Mouse (Mus musculus): ENCODE measurements around the gene Pdzd4. TPM values are rescaled to one million over a fixed set of nuclear protein-coding genes. Genes with fewer than 3 reads are reported as not detected.

Gene Pdzd4
- polyA plus RNA-seq, 1 experiment, result 0.99 TPM

GRCm38 (mm10) chrX:73787225-73787558 lies 37.6 kb downstream of the Pdzd4 start:
- DNase-seq (ENCODE audit: low read depth, low spot score), result no peak
- 17% methylated on average over 22 of the region's 22 CpGs for WGBS

GRCm38 (mm10) chrX:73786364-73787224 lies 38.2 kb downstream of the Pdzd4 start, which contains the start of the genes Idh3g and Ssr4:
Idh3g (minus strand) TSS chrX:73786897.
Ssr4 (plus strand) TSS chrX:73787028.
- DNase-seq (ENCODE audit: low read depth, low spot score), result peak; percentile 88
- 22% methylated on average over 52 of the region's 52 CpGs for WGBS

GRCm38 (mm10) chrX:73785666-73786065 lies 39.1 kb downstream of the Pdzd4 start:
- DNase-seq (ENCODE audit: low read depth, low spot score), result no peak

GRCm38 (mm10) chrX:73782227-73782626 lies 42.5 kb downstream of the Pdzd4 start:
- 76% methylated on average over 3 of the region's 3 CpGs for WGBS
- no peak for DNase-seq (ENCODE audit: low read depth, low spot score)

- DNase-seq (ENCODE audit: low read depth, low spot score), result no peak
- 70% methylated on average over 10 of the region's 10 CpGs for WGBS
Measured at GRCm38 (mm10) chrX:73774802-73775483, 49.8 kb downstream of the Pdzd4 start.

GRCm38 (mm10) chrX:73774168-73774760 lies 50.5 kb downstream of the Pdzd4 start, which contains the start of gene Srpk3:
Srpk3 (plus strand) TSS chrX:73774405.
- no peak for DNase-seq (ENCODE audit: low read depth, low spot score)
- 22% methylated on average over 9 of the region's 9 CpGs for WGBS

GRCm38 (mm10) chrX:73767267-73767666 lies 57.5 kb downstream of the Pdzd4 start:
- 72% methylated on average over 9 of the region's 9 CpGs for WGBS
- DNase-seq (ENCODE audit: low read depth, low spot score), result no peak

- whole genome bisulfite sequencing, result 20% methylated on average over 1 of the region's 1 CpGs
- no peak for DNase-seq (ENCODE audit: low read depth, low spot score)
Measured at GRCm38 (mm10) chrX:73765311-73765710, 59.5 kb downstream of the Pdzd4 start.

GRCm38 (mm10) chrX:73758611-73759290 lies 66.0 kb downstream of the Pdzd4 start:
- DNase-seq (ENCODE audit: low read depth, low spot score), result no peak
- WGBS, result 85% methylated on average over 13 of the region's 13 CpGs

GRCm38 (mm10) chrX:73756334-73757140 lies 68.2 kb downstream of the Pdzd4 start, which contains the start of gene Plxnb3:
Plxnb3 (plus strand) TSS chrX:73757090.
- no peak for DNase-seq (ENCODE audit: low read depth, low spot score)
- 79% methylated on average over 5 of the region's 5 CpGs for WGBS

GRCm38 (mm10) chrX:73748977-73749376 lies 75.8 kb downstream of the Pdzd4 start:
- 94% methylated on average over 1 of the region's 1 CpGs for WGBS
- no peak for DNase-seq (ENCODE audit: low read depth, low spot score)

GRCm38 (mm10) chrX:73744774-73745481 lies 79.8 kb downstream of the Pdzd4 start:
- 33% methylated on average over 1 of the region's 1 CpGs for WGBS

More at GRCm38 (mm10) chrX:73744774-73745481, 79.8 kb downstream of the Pdzd4 start:
- DNase-seq (ENCODE audit: low read depth, low spot score), result no peak

Other genes with a start within 250 kb of the Pdzd4 start
- 0.20 and 0.49 TPM in 2 replicates for gene Dusp9, start 185.6 kb downstream of the Pdzd4 start, polyA plus RNA-seq (2012; rRNA removed)
- gene Pnck, start 164.9 kb downstream of the Pdzd4 start, polyA plus RNA-seq (2012; rRNA removed), result 10.8 and 14.1 TPM in 2 replicates
- gene Slc6a8, start 151.8 kb downstream of the Pdzd4 start, polyA plus RNA-seq (2012; rRNA removed), result 323 and 534 TPM in 2 replicates
- 96.4 and 97.6 TPM in 2 replicates for gene Bcap31, start 108.8 kb downstream of the Pdzd4 start, polyA plus RNA-seq (2012; rRNA removed)
- 39.7 and 75.9 TPM in 2 replicates for gene Abcd1, start 108.4 kb downstream of the Pdzd4 start, polyA plus RNA-seq (2012; rRNA removed)
- 0.41 and 0.47 TPM in 2 replicates for gene Plxnb3, start 67.9 kb downstream of the Pdzd4 start, polyA plus RNA-seq (2012; rRNA removed)
- gene Srpk3, start 50.6 kb downstream of the Pdzd4 start, polyA plus RNA-seq (2012; rRNA removed), result 7.4 and 10.5 TPM in 2 replicates
- gene Idh3g, start 38.1 kb downstream of the Pdzd4 start, polyA plus RNA-seq (2012; rRNA removed), result 245 and 314 TPM in 2 replicates
- gene Ssr4, start 37.9 kb downstream of the Pdzd4 start, polyA plus RNA-seq (2012; rRNA removed), result 280 and 308 TPM in 2 replicates
- 0.12 and 0.30 TPM in 2 replicates for gene Avpr2, start 67.1 kb upstream of the Pdzd4 start, polyA plus RNA-seq (2012; rRNA removed)
- 22.3 and 41.7 TPM in 2 replicates for gene L1cam, start 71.1 kb upstream of the Pdzd4 start, polyA plus RNA-seq (2012; rRNA removed)
- gene Arhgap4, start 96.9 kb upstream of the Pdzd4 start, polyA plus RNA-seq (2012; rRNA removed), result 23.9 and 25.9 TPM in 2 replicates
- 95.2 and 104 TPM in 2 replicates for gene Naa10, start 97.0 kb upstream of the Pdzd4 start, polyA plus RNA-seq (2012; rRNA removed)
- 5.6 and 7.3 TPM in 2 replicates for gene Renbp, start 105.9 kb upstream of the Pdzd4 start, polyA plus RNA-seq (2012; rRNA removed)
- gene Hcfc1, start 141.4 kb upstream of the Pdzd4 start, polyA plus RNA-seq (2012; rRNA removed), result 38.2 and 50.9 TPM in 2 replicates
- 56.3 and 90.4 TPM in 2 replicates for gene Irak1, start 198.9 kb upstream of the Pdzd4 start, polyA plus RNA-seq (2012; rRNA removed)